Mouse (Mus musculus) intestine, embryonic 16.5 days (tissue): ENCODE data around the gene Adgrl3. TPM values are rescaled to one million over a fixed set of nuclear protein-coding genes. Genes with fewer than 3 reads are reported as not detected.
A peak's percentile ranks its signal among the peaks of the same experiment; 100 is the strongest.

ENCODE experiments used
- ATAC-seq: fragments of 200-750 bp; cut with Nextera tagmentation; 2 replicates; pipeline ENCODE4 v1.8.0; 2017; ENCODE audit warnings: moderate TSS enrichment, moderate library complexity
- H3K27ac ChIP-seq: fragments of 300-500 bp; sonication (generic); 2 replicates; pipeline ENCODE4 v1.5.1; 2014; ENCODE audit warnings: mild to moderate bottlenecking, low read length
- H3K27me3 ChIP-seq: fragments of 300-500 bp; sonication (generic); replicated peaks from 2 replicates; pipeline ENCODE4 v1.6.1; 2014; ENCODE audit warnings: low read length, control low read depth, mixed read lengths; ENCODE audit not compliant: control insufficient read depth, insufficient read depth
- H3K36me3 ChIP-seq: fragments of 300-500 bp; sonication (generic); 2 replicates; pipeline ENCODE4 v1.6.1; 2014; ENCODE audit warnings: low read length, control low read depth; ENCODE audit not compliant: control insufficient read depth, insufficient read depth
- H3K4me1 ChIP-seq: fragments of 300-500 bp; sonication (generic); 2 replicates; pipeline ENCODE4 v1.6.1; 2014; ENCODE audit warnings: low read length, control low read depth, mixed read lengths; ENCODE audit not compliant: control insufficient read depth, insufficient read depth
- H3K4me2 ChIP-seq: fragments of 300-500 bp; sonication (generic); 2 replicates; pipeline ENCODE4 v1.6.1; 2014; ENCODE audit warnings: low read depth, low read length, control low read depth
- H3K4me3 ChIP-seq: fragments of 300-500 bp; sonication (generic); 2 replicates; pipeline ENCODE4 v1.5.1; 2014; ENCODE audit warnings: mild to moderate bottlenecking, low read length
- H3K9ac ChIP-seq: fragments of 300-500 bp; sonication (generic); 2 replicates; pipeline ENCODE4 v1.6.1; 2014; ENCODE audit warnings: low read depth, low read length
- H3K9me3 ChIP-seq: fragments of 300-500 bp; sonication (generic); 2 replicates; pipeline ENCODE4 v1.6.1; 2016; ENCODE audit warnings: low read length, control low read depth; ENCODE audit not compliant: control insufficient read depth
- WGBS: fragments of 180-500 bp; shearing (Covaris S2); extraction: QIAGEN DNeasy Blood & Tissue Kit; methylation state at CpG from one replicate; pipeline ENCODE4 v1.1.7; 2014; 5-methylcytosine and 5-hydroxymethylcytosine counted together
- polyA plus RNA-seq: library from polyadenylated mRNA; unstranded; fragments of >200 nt; fragmentation: Nextera tagmentation; extraction: Ambion mirVana; gene quantifications from 2 replicates; pipeline ENCODE4 v1.2.1, GENCODE M21; 2015

The Adgrl3 gene
- polyA plus RNA-seq, 1 experiment from 2014 or later = 6.8 TPM

DNA sequence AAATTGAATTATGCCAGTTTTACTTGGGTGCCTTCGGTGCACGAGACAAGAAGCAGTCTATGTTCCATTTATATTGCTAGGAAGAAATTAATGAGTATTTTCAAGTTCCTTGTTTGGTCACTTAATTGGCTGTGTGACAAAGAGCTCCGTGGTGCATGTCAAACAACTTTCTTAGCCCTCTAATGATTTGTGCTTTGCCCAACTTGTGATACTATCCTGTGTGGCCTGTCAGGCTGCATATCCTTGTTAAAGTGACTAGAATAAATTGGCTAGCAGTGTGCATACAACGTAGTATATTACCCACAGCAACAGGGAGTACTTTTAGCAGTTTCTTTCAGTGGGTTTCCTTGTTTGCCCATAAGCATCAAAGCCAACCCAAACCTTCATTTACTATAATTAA is 651.1 kb downstream of the Adgrl3 start:
- 70% methylated on average over 4 of the region's 4 CpGs for WGBS
- ATAC-seq = no peak
- Histone ChIP-seq H3K36me3 (no peaks in the 10 kb centered on the region), H3K9me3 (no peaks in the 10 kb centered on the region), H3K4me1 (no peaks in the 10 kb centered on the region), H3K4me3 (no peak overlapping the region), H3K27ac (no peak overlapping the region), H3K4me2 (no peak overlapping the region), H3K27me3 (no peaks in the 10 kb centered on the region), H3K9ac (no peak overlapping the region)

DNA sequence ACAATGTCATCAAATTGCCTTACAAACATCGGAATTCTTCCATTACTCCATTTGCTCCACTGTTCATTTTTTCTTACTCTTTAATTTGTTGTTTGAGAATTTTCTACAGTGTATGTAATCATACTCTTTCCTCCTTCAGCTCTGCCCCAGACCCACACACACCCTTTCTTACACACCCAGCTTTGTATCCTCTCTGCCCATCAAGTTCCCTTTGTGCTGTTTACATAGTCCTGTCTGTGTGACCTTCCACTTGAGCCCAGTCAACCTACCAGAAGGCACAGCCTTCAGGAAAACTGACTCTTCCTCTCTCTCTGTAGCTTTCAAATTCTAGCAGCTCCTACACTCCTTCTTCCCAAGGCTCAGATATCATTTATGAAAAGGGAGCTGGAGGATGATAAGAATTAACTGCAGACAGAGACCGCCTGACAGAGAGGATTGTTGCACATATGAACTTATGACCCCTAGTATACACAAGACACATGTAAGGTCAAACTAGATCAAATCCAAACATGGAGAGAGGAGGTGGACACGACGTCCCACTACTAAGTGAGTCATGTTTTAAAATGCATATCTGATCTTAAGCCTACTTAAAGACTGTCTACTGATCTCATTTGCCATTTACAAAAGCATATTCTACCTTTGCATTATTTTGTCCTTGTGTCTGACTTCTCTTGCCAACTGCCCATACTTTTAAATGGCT is 654.5 kb downstream of the Adgrl3 start:
- no peaks in the 10 kb centered on the region for H3K36me3 ChIP-seq
- H3K4me3 ChIP-seq = no peak overlapping the region
- no peaks in the 10 kb centered on the region for H3K27me3 ChIP-seq
- H3K27ac ChIP-seq = no peak overlapping the region
- 54% methylated on average over 4 of the region's 4 CpGs for WGBS
- ATAC-seq = peak; percentile 75
- H3K4me2 ChIP-seq = no peak overlapping the region
- no peaks in the 10 kb centered on the region for H3K9me3 ChIP-seq
- no peak overlapping the region for H3K9ac ChIP-seq
- H3K4me1 ChIP-seq = no peaks in the 10 kb centered on the region

DNA sequence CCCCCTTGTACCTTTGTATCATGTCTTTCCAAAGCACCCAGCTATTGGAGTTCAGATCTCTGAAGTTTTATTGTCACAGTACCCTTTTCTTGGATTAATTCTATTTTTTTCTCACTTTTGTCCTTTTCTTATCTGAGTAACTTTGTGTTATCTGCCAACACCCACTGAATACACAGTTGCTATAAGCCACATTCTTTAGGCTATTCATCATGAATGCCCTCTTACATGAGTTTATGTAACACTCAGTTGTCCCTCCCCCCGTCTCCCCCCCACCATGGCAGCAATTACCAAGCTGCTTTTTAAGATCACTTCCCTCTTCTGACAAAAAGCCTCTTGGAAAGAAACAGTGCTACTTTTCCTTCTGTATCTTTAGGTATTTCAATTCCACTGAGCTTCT is 655.0 kb downstream of the Adgrl3 start:
- peak; percentile 90 for ATAC-seq
- 46% methylated on average over 1 of the region's 1 CpGs for WGBS

DNA sequence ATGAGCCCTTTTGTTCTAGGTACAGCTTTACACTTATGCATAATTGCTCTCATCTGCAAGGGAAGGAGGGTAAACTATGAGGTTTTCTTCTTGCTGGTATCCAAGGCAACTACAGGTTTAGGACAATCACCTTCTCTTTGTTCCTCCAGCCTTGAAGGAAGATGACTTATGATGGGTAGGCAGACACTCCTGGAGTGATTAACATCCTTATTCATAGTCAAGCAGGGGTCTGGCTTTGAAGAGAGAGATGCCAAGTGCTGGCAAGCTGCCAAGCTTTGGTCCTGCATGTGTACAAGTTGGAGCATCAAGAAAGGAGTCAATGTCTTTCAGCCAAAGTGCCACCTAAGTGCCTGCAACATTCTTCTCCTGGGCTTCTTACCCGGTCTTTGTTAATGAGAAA is 657.0 kb downstream of the Adgrl3 start:
- no peak overlapping the region for H3K4me2 ChIP-seq
- no peaks in the 10 kb centered on the region for H3K9me3 ChIP-seq
- H3K27me3 ChIP-seq = no peaks in the 10 kb centered on the region
- H3K9ac ChIP-seq = no peak overlapping the region
- H3K36me3 ChIP-seq = no peaks in the 10 kb centered on the region
- no peaks in the 10 kb centered on the region for H3K4me1 ChIP-seq
- 83% methylated on average over 1 of the region's 1 CpGs for WGBS
- no peak for ATAC-seq
- no peak overlapping the region for H3K4me3 ChIP-seq
- no peak overlapping the region for H3K27ac ChIP-seq

More for the DNA sequence above, 655.0 kb downstream of the Adgrl3 start:
- Histone ChIP-seq H3K4me2 (no peak overlapping the region), H3K9me3 (no peaks in the 10 kb centered on the region), H3K9ac (no peak overlapping the region), H3K27ac (no peak overlapping the region), H3K36me3 (no peaks in the 10 kb centered on the region), H3K4me3 (no peak overlapping the region), H3K4me1 (no peaks in the 10 kb centered on the region), H3K27me3 (no peaks in the 10 kb centered on the region)

DNA sequence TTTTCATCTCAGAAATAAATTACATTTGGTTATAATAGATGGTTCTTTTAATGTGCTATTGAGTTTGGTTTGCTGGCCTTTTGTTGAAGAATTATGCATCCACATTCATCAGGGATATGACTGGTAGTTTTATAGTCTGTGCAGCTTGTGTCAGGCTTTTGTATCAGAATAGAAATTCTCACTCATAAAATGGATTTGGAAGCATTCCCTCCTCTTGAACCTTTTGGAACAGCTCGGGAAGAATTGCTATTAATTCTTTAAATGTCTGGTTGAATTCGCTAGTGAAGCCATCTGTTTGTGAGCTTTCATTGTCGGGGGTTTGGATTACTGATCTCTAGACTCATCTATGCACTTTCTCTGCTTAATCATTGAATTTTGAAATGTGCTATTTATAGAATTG is 666.3 kb downstream of the Adgrl3 start:
- no peak overlapping the region for H3K27ac ChIP-seq
- ATAC-seq = no peak
- no peak overlapping the region for H3K9ac ChIP-seq
- no peak overlapping the region for H3K4me3 ChIP-seq
- H3K36me3 ChIP-seq = no peaks in the 10 kb centered on the region
- no peaks in the 10 kb centered on the region for H3K9me3 ChIP-seq
- no peaks in the 10 kb centered on the region for H3K4me1 ChIP-seq
- WGBS = 76% methylated on average over 3 of the region's 3 CpGs
- no peak overlapping the region for H3K4me2 ChIP-seq
- H3K27me3 ChIP-seq = no peaks in the 10 kb centered on the region

DNA sequence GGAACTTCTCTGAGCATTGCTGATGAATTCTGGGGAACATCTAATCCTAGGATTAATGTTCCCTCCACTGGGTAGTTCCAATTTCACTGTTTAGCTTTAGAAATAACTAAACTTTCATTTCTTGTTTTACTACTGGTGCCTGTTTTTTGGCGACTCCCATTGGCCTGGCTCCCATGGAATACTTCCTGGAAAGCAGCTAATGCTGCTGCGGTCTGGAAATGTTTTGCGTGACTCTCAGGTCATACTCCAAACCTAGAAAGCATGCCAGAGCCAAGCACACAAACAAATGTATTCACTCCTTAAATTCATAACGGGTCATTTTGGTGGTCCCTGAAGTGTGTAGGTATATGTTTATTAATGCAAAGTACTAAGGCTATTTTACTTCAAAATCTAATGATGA is 666.9 kb downstream of the Adgrl3 start:
- no peaks in the 10 kb centered on the region for H3K36me3 ChIP-seq
- H3K27ac ChIP-seq = no peak overlapping the region
- H3K4me1 ChIP-seq = no peaks in the 10 kb centered on the region
- no peak overlapping the region for H3K4me2 ChIP-seq
- no peak for ATAC-seq
- H3K27me3 ChIP-seq = no peaks in the 10 kb centered on the region
- WGBS = 69% methylated on average over 4 of the region's 4 CpGs
- H3K9me3 ChIP-seq = no peaks in the 10 kb centered on the region
- H3K9ac ChIP-seq = no peak overlapping the region
- H3K4me3 ChIP-seq = no peak overlapping the region

DNA sequence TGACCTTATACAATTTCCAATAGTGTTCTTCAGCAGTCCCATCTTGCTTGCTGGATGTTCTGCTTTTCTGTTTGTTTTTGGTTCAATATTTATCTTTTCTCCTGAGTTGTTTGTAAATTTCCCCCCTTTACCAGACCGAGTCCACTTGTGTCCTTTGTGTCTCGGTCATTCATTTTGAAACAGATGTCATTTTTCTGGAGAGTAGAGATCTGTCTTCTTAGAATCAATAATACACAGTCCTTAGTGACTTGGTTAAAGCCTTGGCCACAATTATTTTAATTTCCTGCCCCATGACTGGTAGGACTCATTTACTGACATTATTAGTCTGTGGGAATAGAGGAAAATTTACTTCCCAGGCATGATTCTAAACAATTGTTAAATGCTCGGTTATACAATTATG is 709.7 kb downstream of the Adgrl3 start:
- no peak for ATAC-seq
- no peak overlapping the region for H3K4me2 ChIP-seq
- H3K9ac ChIP-seq = no peak overlapping the region
- WGBS = 49% methylated on average over 3 of the region's 3 CpGs
- H3K36me3 ChIP-seq = no peaks in the 10 kb centered on the region
- H3K27me3 ChIP-seq = no peaks in the 10 kb centered on the region
- H3K27ac ChIP-seq = no peak overlapping the region
- H3K4me3 ChIP-seq = no peak overlapping the region
- H3K9me3 ChIP-seq = no peaks in the 10 kb centered on the region; the same call in 1 of the 2 replicates
- H3K4me1 ChIP-seq = no peaks in the 10 kb centered on the region

DNA sequence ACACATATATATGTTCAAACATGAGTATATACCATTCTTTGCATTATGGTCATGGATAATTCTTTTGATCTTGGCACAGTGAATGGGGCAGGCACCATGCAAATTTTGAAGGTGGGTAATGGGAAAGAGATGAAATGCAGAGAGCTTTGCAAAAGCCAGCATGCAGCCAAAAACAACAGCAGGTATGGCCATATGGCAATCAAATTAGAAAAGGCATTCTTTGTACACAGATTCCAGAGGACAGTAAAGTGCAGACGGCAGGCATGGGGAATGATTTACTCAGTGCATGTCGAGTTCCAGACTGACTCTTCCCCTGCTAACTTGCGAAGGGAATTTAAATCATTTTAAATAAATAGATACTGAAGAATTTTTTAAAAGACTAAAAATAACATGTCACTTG is 716.1 kb downstream of the Adgrl3 start:
- ATAC-seq = no peak
- H3K4me2 ChIP-seq = no peak overlapping the region
- no peak overlapping the region for H3K27ac ChIP-seq
- no peaks in the 10 kb centered on the region for H3K9me3 ChIP-seq
- H3K36me3 ChIP-seq = no peaks in the 10 kb centered on the region
- no peaks in the 10 kb centered on the region for H3K27me3 ChIP-seq
- H3K4me3 ChIP-seq = no peak overlapping the region
- WGBS = 54% methylated on average over 3 of the region's 3 CpGs
- H3K4me1 ChIP-seq = no peaks in the 10 kb centered on the region
- H3K9ac ChIP-seq = no peak overlapping the region

DNA sequence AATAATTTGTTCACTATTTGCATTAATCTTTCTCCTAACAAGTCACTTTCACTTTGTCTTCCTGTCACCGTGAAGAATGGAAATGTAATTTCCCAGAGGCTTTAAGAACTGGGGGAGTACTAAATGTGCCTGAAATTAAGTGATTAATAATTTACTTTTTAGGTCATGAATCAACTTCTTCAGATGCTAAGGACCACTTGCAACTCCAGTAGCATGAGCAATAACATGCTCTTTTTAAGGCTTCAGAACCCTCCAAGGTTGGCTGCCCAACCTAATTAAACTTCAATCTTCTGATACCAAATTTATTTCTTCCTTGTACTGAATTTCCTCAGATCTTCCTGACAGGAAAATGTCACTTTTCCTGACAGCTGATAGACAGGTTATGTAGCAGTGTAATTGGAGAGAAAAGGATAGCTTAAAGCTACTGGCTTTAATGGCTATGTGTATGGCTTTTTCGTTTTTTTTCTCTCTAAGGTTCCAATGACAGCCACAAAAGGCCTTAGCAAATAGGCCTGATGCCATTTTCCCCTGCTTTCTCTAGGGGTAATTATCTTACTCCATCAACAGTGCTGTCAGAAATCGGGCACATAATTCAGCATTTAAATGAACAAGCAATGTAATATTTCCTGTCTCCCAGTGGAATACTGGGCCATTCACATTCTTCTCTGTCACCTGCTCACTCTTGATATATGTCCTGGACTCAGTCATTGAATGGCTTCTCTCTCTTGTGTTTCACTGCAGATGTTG is 718.5 kb downstream of the Adgrl3 start:
- no peaks in the 10 kb centered on the region for H3K27me3 ChIP-seq
- H3K4me1 ChIP-seq = no peaks in the 10 kb centered on the region
- H3K4me3 ChIP-seq = no peak overlapping the region
- WGBS = 64% methylated on average over 3 of the region's 3 CpGs
- H3K4me2 ChIP-seq = no peak overlapping the region
- no peak for ATAC-seq
- no peaks in the 10 kb centered on the region for H3K36me3 ChIP-seq
- no peak overlapping the region for H3K9ac ChIP-seq
- H3K9me3 ChIP-seq = no peaks in the 10 kb centered on the region
- H3K27ac ChIP-seq = no peak overlapping the region
